Mouse (Mus musculus) forebrain, embryonic 15.5 days (tissue): ENCODE data around the gene Chka. TPM values are rescaled to one million over a fixed set of nuclear protein-coding genes. Genes with fewer than 3 reads are reported as not detected.

Experiments used
- ATAC-seq: fragments of 200-750 bp; cut with Nextera tagmentation; replicated peaks from 2 replicates; pipeline ENCODE4 v1.8.0; 2017; ENCODE audit warnings: mild to moderate bottlenecking, moderate TSS enrichment, moderate library complexity
- H3K27ac ChIP-seq: fragments of 300-500 bp; sonication (generic); replicated peaks from 2 replicates; pipeline ENCODE4 v1.5.1; 2015; ENCODE audit warnings: mild to moderate bottlenecking, inconsistent platforms
- H3K27me3 ChIP-seq: fragments of 300-500 bp; sonication (generic); 2 replicates; pipeline ENCODE4 v1.6.1; 2015; ENCODE audit warnings: inconsistent platforms
- H3K36me3 ChIP-seq: fragments of 300-500 bp; sonication (generic); 2 replicates; pipeline ENCODE4 v1.6.1; 2015; ENCODE audit warnings: mild to moderate bottlenecking, inconsistent platforms
- H3K4me1 ChIP-seq: fragments of 300-500 bp; sonication (generic); 2 replicates; pipeline ENCODE4 v1.6.1; 2015; ENCODE audit warnings: inconsistent platforms
- H3K4me2 ChIP-seq: fragments of 300-500 bp; sonication (generic); replicated peaks from 2 replicates; pipeline ENCODE4 v1.6.1; 2015; ENCODE audit warnings: mild to moderate bottlenecking, inconsistent platforms
- H3K4me3 ChIP-seq: fragments of 300-500 bp; sonication (generic); 2 replicates; pipeline ENCODE4 v1.5.1; 2015; ENCODE audit warnings: mild to moderate bottlenecking, inconsistent platforms
- H3K9ac ChIP-seq: fragments of 300-500 bp; sonication (generic); replicated peaks from 2 replicates; pipeline ENCODE4 v1.6.1; 2015; ENCODE audit warnings: mild to moderate bottlenecking, inconsistent platforms
- H3K9me3 ChIP-seq: fragments of 300-500 bp; sonication (generic); 2 replicates; pipeline ENCODE4 v1.6.1; 2016; ENCODE audit warnings: inconsistent platforms
- WGBS: fragments of 180-500 bp; shearing (Covaris S2); methylation state at CpG from one replicate; pipeline ENCODE4 v1.1.7; 2015; ENCODE audit warnings: mixed read lengths; 5-methylcytosine and 5-hydroxymethylcytosine counted together
- polyA plus RNA-seq: library from polyadenylated mRNA; unstranded; fragments of >200 nt; fragmentation: Nextera tagmentation; extraction: Ambion mirVana; gene quantifications from 2 replicates; pipeline ENCODE4 v1.2.1, GENCODE M21; 2015

Chka gene
- polyA plus RNA-seq, 1 experiment from 2014 or later = 62.5 TPM

GRCm38 (mm10) chr19:3868290-3868689 lies 16.7 kb downstream of the Chka start:
- WGBS = 91% methylated on average over 1 of the region's 1 CpGs
- H3K9me3 ChIP-seq = no peaks in the 10 kb centered on the region
- H3K27ac ChIP-seq = no peak overlapping the region
- peaks cover 3% of the 10 kb centered on the region; the same call in 1 of the 2 replicates for H3K4me1 ChIP-seq
- H3K4me2 ChIP-seq = no peak overlapping the region
- H3K4me3 ChIP-seq = no peak overlapping the region
- peaks cover 8% of the 10 kb centered on the region; the same call in 1 of the 2 replicates for H3K36me3 ChIP-seq
- H3K27me3 ChIP-seq = no peaks in the 10 kb centered on the region
- ATAC-seq = no peak
- no peak overlapping the region for H3K9ac ChIP-seq

GRCm38 (mm10) chr19:3871468-3871867 lies 19.9 kb downstream of the Chka start:
- no peaks in the 10 kb centered on the region for H3K9me3 ChIP-seq
- H3K4me1 ChIP-seq = peaks cover 3% of the 10 kb centered on the region; the same call in 1 of the 2 replicates
- no peak overlapping the region for H3K9ac ChIP-seq
- no peak overlapping the region for H3K4me2 ChIP-seq
- no peak for ATAC-seq
- H3K36me3 ChIP-seq = no peaks in the 10 kb centered on the region
- no peak overlapping the region for H3K4me3 ChIP-seq
- no peak overlapping the region for H3K27ac ChIP-seq
- H3K27me3 ChIP-seq = no peaks in the 10 kb centered on the region

GRCm38 (mm10) chr19:3872373-3872772 lies 20.8 kb downstream of the Chka start:
- 64% methylated on average over 4 of the region's 4 CpGs for WGBS
- no peak for ATAC-seq
- no peak overlapping the region for H3K27ac ChIP-seq
- no peak overlapping the region for H3K9ac ChIP-seq
- H3K4me3 ChIP-seq = no peak overlapping the region
- no peaks in the 10 kb centered on the region for H3K27me3 ChIP-seq
- H3K4me1 ChIP-seq = peaks cover 3% of the 10 kb centered on the region; the same call in 1 of the 2 replicates
- no peaks in the 10 kb centered on the region for H3K9me3 ChIP-seq
- no peaks in the 10 kb centered on the region for H3K36me3 ChIP-seq
- H3K4me2 ChIP-seq = no peak overlapping the region

- Histone ChIP-seq H3K4me3 (no peak overlapping the region), H3K36me3 (no peaks in the 10 kb centered on the region), H3K9me3 (no peaks in the 10 kb centered on the region), H3K27me3 (no peaks in the 10 kb centered on the region), H3K9ac (no peak overlapping the region), H3K4me2 (no peak overlapping the region), H3K4me1 (no peaks in the 10 kb centered on the region), H3K27ac (no peak overlapping the region)
- ATAC-seq = no peak
- WGBS = 87% methylated on average over 7 of the region's 7 CpGs
Observed at GRCm38 (mm10) chr19:3875045-3875444, 23.5 kb downstream of the Chka start.

- H3K9me3 ChIP-seq = no peaks in the 10 kb centered on the region
- H3K27me3 ChIP-seq = no peaks in the 10 kb centered on the region
- H3K9ac ChIP-seq = no peak overlapping the region
- no peak overlapping the region for H3K27ac ChIP-seq
- ATAC-seq = no peak
- no peak overlapping the region for H3K4me2 ChIP-seq
- H3K4me3 ChIP-seq = no peak overlapping the region
- no peaks in the 10 kb centered on the region for H3K36me3 ChIP-seq
- H3K4me1 ChIP-seq = no peaks in the 10 kb centered on the region
- 92% methylated on average over 6 of the region's 6 CpGs for WGBS
Observed at GRCm38 (mm10) chr19:3880054-3880848, 28.7 kb downstream of the Chka start.

DNA sequence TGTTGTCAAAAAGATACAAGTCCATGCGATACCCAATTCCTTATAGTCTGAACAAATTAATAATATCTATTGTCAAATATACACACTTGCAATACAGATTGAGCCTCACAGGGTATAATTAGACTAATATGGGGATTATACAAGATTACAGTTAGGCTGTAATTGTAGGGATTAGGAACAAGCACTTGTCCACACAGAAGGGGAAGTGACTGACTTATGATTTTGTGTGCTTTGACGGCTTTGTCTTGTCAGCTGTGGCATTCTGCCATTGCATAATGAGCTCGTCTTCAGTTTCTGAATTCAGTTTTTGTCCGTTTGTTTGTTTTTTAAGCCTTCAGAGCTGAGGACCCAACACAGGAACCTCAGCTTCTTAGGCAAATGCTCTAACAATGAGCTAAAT lies 30.6 kb downstream of the Chka start:
- no peak for ATAC-seq
- H3K27ac ChIP-seq = no peak overlapping the region
- no peaks in the 10 kb centered on the region for H3K4me1 ChIP-seq
- WGBS = 37% methylated on average over 4 of the region's 4 CpGs
- no peak overlapping the region for H3K9ac ChIP-seq
- no peak overlapping the region for H3K4me2 ChIP-seq
- peaks cover 12% of the 10 kb centered on the region for H3K36me3 ChIP-seq
- no peaks in the 10 kb centered on the region for H3K27me3 ChIP-seq
- H3K4me3 ChIP-seq = no peak overlapping the region
- H3K9me3 ChIP-seq = no peaks in the 10 kb centered on the region

DNA sequence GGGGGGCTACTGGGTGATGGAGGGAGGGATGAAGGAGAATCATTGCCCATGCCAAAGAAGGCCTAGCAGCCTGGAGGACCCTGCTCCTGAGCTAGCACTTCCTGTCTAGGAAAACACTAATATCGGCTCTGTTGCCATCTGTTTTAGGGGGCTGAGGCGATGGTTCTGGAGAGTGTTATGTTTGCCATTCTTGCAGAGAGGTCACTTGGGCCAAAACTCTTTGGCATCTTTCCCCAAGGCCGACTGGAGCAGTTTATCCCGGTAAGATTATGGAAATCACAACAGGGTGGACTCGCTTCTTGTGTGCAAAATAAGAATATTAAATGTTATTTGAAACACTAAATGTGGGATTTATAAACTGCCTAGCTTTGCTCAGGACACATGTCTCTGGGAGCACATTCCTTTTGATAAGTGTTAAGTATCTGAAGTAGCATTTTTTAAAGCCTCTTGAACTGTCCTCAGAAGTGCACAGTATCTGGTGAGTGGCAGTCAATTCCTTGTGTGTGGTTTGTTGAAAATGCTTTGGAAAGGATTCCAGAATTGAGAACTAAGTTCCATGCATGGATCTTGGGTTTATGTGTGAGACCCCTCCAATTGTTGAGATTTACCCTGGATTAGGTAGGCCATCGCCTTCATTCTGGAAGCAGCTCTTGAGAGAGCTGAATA lies 32.9 kb downstream of the Chka start:
- Histone ChIP-seq H3K27me3 (no peaks in the 10 kb centered on the region), H3K4me1 (no peaks in the 10 kb centered on the region), H3K4me3 (no peak overlapping the region), H3K9ac (no peak overlapping the region), H3K27ac (no peak overlapping the region), H3K9me3 (no peaks in the 10 kb centered on the region), H3K36me3 (peaks cover 24% of the 10 kb centered on the region), H3K4me2 (no peak overlapping the region)
- no peak for ATAC-seq
- 84% methylated on average over 6 of the region's 6 CpGs for WGBS

DNA sequence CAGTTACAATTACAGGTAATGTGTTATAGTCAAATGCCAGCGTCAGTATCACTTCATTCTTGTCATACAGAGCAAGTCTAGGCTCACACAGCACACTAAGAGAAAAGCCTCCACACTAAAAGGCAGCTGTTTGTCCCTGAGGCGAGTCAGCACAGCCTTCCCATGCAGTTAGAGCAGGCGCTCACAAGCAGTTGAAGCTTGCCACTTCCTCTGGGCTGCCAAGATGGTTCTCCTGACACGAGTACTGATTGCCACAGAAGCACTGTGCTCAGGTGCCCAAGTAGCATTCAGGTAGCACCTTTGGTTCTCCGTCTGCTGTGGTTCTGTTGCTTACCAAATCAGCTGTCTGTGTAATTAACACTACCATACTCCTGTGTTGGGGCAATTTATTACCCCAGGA lies 37.5 kb downstream of the Chka start:
- no peak overlapping the region for H3K4me3 ChIP-seq
- H3K36me3 ChIP-seq = peaks cover 56% of the 10 kb centered on the region
- no peaks in the 10 kb centered on the region for H3K27me3 ChIP-seq
- H3K4me1 ChIP-seq = no peaks in the 10 kb centered on the region
- H3K9ac ChIP-seq = no peak overlapping the region
- H3K4me2 ChIP-seq = no peak overlapping the region
- no peak for ATAC-seq
- no peak overlapping the region for H3K27ac ChIP-seq
- WGBS = 95% methylated on average over 5 of the region's 5 CpGs
- H3K9me3 ChIP-seq = no peaks in the 10 kb centered on the region

DNA sequence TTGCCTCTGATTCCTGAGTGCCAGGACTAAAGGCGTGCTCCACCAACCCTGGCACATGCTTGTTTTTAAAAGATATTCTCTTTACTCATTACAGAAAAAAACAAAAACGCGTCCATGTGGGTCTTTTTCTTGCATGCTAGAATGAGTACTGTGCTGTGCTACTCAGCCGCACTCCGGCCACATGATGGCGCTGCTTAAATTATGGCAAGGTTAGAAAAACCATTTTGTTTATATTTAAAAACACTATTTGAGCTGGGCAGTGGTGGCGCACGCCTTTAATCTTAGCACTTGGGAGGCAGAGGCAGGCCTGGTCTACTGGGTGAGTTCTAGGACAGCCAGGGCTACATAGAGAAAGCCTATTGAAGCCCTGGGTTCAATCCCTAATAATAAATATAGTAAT lies 38.6 kb downstream of the Chka start:
- no peaks in the 10 kb centered on the region for H3K4me1 ChIP-seq
- ATAC-seq = no peak
- no peak overlapping the region for H3K9ac ChIP-seq
- H3K4me2 ChIP-seq = no peak overlapping the region
- no peaks in the 10 kb centered on the region for H3K9me3 ChIP-seq
- WGBS = 90% methylated on average over 8 of the region's 8 CpGs
- H3K4me3 ChIP-seq = no peak overlapping the region
- peaks cover 61% of the 10 kb centered on the region for H3K36me3 ChIP-seq
- H3K27me3 ChIP-seq = no peaks in the 10 kb centered on the region
- no peak overlapping the region for H3K27ac ChIP-seq

- Histone ChIP-seq H3K4me3 (no peak overlapping the region), H3K9me3 (no peaks in the 10 kb centered on the region), H3K4me2 (no peak overlapping the region), H3K36me3 (peaks cover 53% of the 10 kb centered on the region), H3K27me3 (no peaks in the 10 kb centered on the region), H3K9ac (no peak overlapping the region), H3K27ac (no peak overlapping the region), H3K4me1 (no peaks in the 10 kb centered on the region)
- 92% methylated on average over 4 of the region's 4 CpGs for WGBS
- ATAC-seq = no peak
Observed at GRCm38 (mm10) chr19:3893545-3894116, 42.1 kb downstream of the Chka start.

- no peak for ATAC-seq
- 89% methylated on average over 2 of the region's 2 CpGs for WGBS
Observed at GRCm38 (mm10) chr19:3894294-3894693, 42.7 kb downstream of the Chka start.

DNA sequence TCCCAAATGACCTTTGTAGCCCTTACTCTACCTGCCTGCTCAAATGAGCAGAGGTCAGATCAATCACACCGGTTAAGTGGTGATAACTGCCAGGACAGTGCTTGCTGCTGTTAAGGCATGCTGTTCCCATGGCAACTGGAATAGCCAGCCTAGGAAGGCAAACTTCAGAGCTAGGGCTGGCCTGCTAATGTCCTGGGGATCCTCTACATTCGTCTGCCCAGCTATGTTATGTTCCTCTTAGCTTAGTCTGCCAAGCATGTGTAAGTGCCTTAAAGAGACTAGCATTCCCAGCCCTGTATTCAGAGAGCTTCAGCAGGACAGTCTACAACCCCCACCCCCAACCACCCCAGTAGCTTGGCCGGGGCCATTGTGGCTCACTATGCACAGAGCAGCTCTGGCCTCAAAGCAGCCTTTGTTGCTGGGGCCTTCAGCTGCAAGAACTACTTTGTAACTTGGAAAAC lies 43.6 kb downstream of the Chka start:
- ATAC-seq = peak; percentile 63
- H3K9ac ChIP-seq = no peak overlapping the region

More at GRCm38 (mm10) chr19:3894294-3894693, 42.7 kb downstream of the Chka start:
- Histone ChIP-seq H3K27me3 (no peaks in the 10 kb centered on the region), H3K9ac (no peak overlapping the region), H3K4me2 (no peak overlapping the region), H3K36me3 (peaks cover 47% of the 10 kb centered on the region), H3K4me1 (no peaks in the 10 kb centered on the region), H3K9me3 (no peaks in the 10 kb centered on the region), H3K27ac (no peak overlapping the region), H3K4me3 (no peak overlapping the region)

More for the DNA sequence above, 43.6 kb downstream of the Chka start:
- no peak overlapping the region for H3K4me3 ChIP-seq
- 32% methylated on average over 3 of the region's 3 CpGs for WGBS
- no peaks in the 10 kb centered on the region for H3K9me3 ChIP-seq
- no peak overlapping the region for H3K27ac ChIP-seq
- H3K4me2 ChIP-seq = no peak overlapping the region
- H3K4me1 ChIP-seq = no peaks in the 10 kb centered on the region
- H3K27me3 ChIP-seq = no peaks in the 10 kb centered on the region
- H3K36me3 ChIP-seq = peaks cover 40% of the 10 kb centered on the region
